Mouse (Mus musculus): ENCODE results near the gene Ndufb4.

The Ndufb4 gene

DNA sequence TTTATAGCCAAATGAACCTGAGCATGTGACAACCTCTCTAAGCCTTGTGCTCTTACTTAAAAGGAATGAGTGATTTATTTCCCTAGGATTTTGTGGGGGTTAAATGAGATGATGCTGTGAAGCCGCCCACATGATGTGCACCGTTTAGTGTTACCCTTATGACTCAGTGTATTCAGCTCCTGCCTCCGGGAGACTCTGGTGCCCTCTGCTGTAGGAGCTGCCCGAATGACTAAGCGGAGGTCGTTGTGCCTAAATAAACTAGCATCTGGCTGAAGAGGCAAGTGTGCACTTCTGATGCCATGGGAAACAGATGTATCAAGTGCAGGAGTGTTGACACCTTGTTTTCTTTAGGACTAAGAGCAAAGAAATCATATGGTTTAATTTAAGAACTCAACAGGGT, 18.1 kb downstream of the Ndufb4 start:
- peak; percentile 13 for DNase-seq (ENCODE audit: low spot score)

GRCm38 (mm10) chr16:37635095-37635494, 19.2 kb downstream of the Ndufb4 start:
- DNase-seq (ENCODE audit: low spot score): no peak

- no peak for DNase-seq (ENCODE audit: low spot score)
Observed at GRCm38 (mm10) chr16:37634578-37634977, 19.7 kb downstream of the Ndufb4 start.

- no peak for DNase-seq (ENCODE audit: low spot score)
Observed at GRCm38 (mm10) chr16:37629011-37629410, 25.2 kb downstream of the Ndufb4 start.

- DNase-seq (ENCODE audit: low spot score): no peak
Observed at GRCm38 (mm10) chr16:37628336-37628735, 25.9 kb downstream of the Ndufb4 start.

DNA sequence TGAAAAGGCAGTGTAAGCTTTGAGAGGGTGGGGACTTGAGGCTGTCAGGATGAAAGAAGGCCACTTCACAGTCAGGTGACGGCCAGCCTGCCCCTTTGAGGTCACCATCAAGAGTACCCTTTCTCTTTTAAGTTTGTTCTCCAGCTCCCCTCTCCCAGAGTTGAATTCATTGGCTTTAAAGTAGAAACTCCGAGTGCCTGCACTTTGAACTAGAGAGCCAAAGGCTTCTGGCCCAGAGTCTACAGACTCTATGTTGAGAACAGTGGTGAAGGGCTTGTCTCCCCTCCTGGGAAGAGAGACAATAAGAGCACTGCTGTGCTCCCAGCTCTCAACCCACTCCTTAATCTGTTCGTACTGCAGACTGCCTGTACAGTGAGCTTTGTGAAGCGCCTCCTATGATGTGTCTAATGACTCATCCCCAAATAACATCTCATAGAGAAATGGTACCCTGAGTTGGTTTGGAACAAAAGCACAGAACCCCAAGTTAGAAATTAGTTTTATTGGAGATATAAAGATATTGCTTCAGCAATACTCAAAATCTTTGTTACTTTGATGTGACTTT, 27.8 kb downstream of the Ndufb4 start:
- DNase-seq (ENCODE audit: low spot score): no peak

DNA sequence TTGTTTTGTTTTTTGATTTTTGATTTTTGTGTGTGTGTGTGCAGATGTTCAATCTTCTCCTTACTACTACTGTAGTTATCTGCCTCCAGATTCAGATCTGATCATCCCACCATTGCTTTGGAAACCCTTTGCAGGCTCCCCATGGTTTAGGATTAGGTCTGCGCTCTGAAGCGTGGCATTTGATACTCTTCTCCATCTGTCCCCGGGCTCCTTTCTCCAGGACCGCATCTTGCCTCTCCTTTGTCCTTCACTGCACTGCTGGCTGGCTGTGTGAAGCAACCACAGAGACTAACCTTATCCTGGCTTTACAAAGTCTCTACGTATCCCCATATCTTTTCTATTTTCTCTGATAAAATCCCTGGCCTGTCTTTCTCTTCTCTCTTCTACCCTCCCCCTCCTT, 31.3 kb downstream of the Ndufb4 start:
- DNase-seq (ENCODE audit: low spot score): no peak

- no peak for DNase-seq (ENCODE audit: low spot score)
Observed at GRCm38 (mm10) chr16:37622403-37622802, 31.9 kb downstream of the Ndufb4 start.

- DNase-seq (ENCODE audit: low spot score): no peak
Observed at GRCm38 (mm10) chr16:37617695-37618094, 36.6 kb downstream of the Ndufb4 start.

DNA sequence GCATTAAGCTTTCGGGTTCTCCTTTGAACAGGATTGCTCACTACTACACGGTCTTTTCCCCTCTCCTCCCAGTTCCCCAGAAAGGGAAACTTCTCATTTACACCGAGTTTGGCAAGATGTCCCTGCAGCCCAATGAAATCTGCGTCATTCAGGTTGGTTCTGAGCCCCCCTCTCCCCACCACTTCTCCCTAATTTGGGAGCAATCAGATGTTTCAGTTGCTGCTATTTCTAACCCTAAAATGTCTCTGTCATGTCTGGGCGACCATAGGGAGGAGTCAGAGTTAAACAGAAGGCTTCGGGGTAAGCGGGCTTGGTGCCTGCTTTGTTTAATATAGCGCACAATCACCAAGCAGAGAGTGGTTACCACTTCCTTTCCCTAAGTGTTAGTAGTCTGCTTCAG, 38.1 kb downstream of the Ndufb4 start:
- DNase-seq (ENCODE audit: low spot score): no peak

DNA sequence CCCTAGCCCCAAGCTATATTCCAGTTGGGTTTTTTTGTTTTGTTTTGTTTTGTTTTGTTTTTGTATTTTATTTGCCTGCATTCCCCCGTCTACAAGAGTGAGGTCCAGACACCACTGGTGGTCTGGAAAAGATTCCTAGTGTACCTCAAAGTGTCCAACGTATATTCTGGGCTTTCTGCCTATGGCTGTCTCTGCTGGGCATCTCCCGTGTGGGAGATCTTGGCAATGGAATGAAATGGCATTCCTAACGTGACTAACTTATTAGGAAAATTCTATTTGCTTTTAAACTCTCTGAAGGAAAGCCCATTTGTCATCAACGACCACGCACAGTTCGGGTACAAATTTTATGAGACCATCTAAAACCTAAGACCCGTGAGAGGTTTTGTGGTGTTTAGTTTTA, 38.8 kb downstream of the Ndufb4 start:
- no peak for DNase-seq (ENCODE audit: low spot score)

DNA sequence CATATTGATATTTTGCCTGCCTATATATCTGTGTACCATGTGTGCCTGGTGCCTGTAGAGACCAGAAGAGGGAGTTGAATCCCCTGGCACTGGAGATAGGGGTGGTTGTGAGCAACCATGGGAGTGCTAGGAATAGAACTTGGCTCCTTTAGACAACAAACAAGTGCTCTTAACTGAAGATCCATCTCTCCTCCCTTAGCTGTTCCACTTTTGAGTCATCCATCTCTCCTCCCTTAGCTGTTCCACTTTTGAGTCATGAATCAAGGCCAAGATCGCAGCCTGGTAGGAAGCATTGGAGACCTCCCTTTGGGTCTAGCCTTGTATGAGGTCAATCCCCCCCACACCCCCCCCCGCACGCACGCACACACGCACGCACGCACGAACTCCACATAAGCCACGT, 39.7 kb downstream of the Ndufb4 start:
- no peak for DNase-seq (ENCODE audit: low spot score)

- DNase-seq (ENCODE audit: low spot score): no peak
Observed at GRCm38 (mm10) chr16:37612013-37612412, 42.2 kb downstream of the Ndufb4 start.

- DNase-seq (ENCODE audit: low spot score): no peak
Observed at GRCm38 (mm10) chr16:37611072-37611471, 43.2 kb downstream of the Ndufb4 start.

GRCm38 (mm10) chr16:37610333-37610732, 43.9 kb downstream of the Ndufb4 start:
- no peak for DNase-seq (ENCODE audit: low spot score)

GRCm38 (mm10) chr16:37604243-37604642, 50.0 kb downstream of the Ndufb4 start:
- DNase-seq (ENCODE audit: low spot score): no peak

- no peak for DNase-seq (ENCODE audit: low spot score)
Observed at GRCm38 (mm10) chr16:37603431-37603830, 50.8 kb downstream of the Ndufb4 start.

DNA sequence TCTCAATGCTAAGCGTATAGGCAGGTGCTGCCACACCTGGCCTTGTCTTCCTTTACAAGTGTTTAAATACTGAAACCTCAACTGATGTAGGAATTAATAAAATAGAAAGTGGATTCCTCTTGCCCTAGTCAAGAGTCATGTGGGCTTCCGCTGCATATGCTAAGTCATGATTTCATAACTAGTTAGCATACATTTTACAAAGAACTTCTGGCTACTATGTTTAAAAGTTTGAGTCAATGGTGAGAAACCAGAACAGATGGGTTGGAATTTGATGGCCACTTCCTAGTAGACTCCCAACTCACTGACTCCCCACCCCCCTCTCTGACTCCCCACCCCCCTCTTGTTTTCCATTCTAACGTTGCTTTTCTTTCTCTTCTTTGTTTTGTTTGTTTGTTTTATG, 54.9 kb downstream of the Ndufb4 start:
- no peak for DNase-seq (ENCODE audit: low spot score)

DNA sequence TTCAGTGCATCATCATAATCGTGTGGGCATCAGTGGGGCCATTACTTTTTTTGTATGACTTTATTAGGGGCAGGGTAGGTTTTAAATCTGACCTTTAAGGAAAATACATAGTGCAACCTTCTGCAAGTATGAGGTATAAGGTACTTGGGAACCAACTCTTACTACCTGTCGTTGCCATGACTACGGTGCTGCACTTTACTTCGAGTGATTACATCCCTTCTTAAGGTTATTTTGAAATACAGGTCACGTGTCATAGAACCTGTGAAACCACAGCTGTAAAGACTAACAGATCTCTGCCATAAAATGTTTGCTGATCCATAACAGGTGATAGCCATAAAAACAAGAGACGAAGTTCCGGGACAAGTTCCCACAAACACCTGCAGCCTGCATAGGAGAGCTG, 55.8 kb downstream of the Ndufb4 start:
- DNase-seq (ENCODE audit: low spot score): no peak

GRCm38 (mm10) chr16:37597412-37597811, 56.8 kb downstream of the Ndufb4 start:
- DNase-seq (ENCODE audit: low spot score): no peak
